Mouse (Mus musculus) gastrocnemius, postnatal 14 days (tissue): ENCODE data around the gene Lcn3. TPM values are rescaled to one million over a fixed set of nuclear protein-coding genes. Genes with fewer than 3 reads are reported as not detected.
"Not testable (repeated sequence)": the region's sequence is repeated elsewhere in the genome, so short reads cannot be mapped to it uniquely, and the experiment has no call there.

Source experiments
- DNase-seq: peaks from one replicate; pipeline ENCODE4 v3.0.0; 2021; ENCODE audit warnings: mixed read lengths
- intact Hi-C: fragments of 180-260 bp; cut with DNase I; formaldehyde crosslinking; loops from one replicate; pipeline ENCODE4 v1.15.1; 2025; ENCODE audit warnings: low total_unique reads
- total RNA-seq, 2 experiments: library from RNA; stranded (reverse); gene quantifications; 2 replicates each; pipeline ENCODE4 v1.2.3; 2021

Lcn3 gene
- total RNA-seq, 2 experiments from 2014 or later: not detected

DNA sequence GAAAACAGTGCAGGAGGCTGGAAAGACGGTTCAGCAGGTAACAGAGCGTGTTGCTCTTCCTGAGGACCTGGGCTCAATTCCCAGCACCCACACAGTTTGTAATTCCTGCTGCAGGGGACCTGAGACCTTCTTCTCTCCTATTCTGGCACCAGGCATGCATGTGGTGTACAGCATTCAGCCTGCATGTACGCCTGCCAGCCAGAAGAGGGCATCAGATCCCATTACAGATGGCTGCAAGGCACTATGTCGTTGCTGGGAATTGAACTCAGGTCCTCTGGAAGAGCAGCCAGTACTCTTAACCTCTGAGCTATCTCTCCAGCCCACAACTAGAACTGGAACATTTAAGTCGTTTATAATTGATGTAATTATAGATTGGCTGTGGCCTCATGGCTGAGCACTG is 48.0 kb downstream of the Lcn3 start:
- intact Hi-C loops: no loop called here

DNA sequence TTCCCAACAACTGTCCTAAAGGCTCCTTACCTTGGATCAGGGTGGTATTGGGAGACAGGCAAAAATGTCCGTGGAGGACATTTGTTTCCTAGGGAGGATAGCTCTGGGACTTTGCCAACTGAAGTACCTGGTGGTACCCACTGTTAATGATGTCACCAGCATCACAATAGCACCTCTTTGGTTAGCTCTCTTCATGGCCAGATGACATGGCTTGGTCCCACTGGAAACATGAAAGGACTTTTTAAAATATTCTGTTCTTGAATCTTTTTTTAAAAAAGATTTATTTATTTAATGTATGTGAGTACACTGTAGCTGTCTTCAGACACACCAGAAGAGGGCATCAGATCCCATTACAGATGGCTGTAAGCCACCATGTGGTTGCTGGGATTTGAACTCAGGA is 50.4 kb downstream of the Lcn3 start, which contains the start of gene Glt6d1:
Gene Glt6d1, minus strand, starts transcription at position 101 of the 400 bp plus-strand sequence.
- intact Hi-C loops, DNase-seq: not testable (repeated sequence)

More for the DNA sequence above, 48.0 kb downstream of the Lcn3 start:
- no peak for DNase-seq

Other genes with a start within 250 kb of the Lcn3 start
- gene Traf2, start 218.6 kb upstream of the Lcn3 start, total RNA-seq: 10 to 100 TPM in 1 of 2 experiments, 1 to 10 TPM in 1; 9.7 to 13.3 TPM
- 100 to 1,000 TPM; 164 to 173 TPM for gene Edf1, start 207.7 kb upstream of the Lcn3 start, total RNA-seq
- under 1 TPM; 0.68 to 0.80 TPM for gene Mamdc4, start 190.7 kb upstream of the Lcn3 start, total RNA-seq
- gene Phpt1, start 190.3 kb upstream of the Lcn3 start, total RNA-seq: 10 to 100 TPM; 42.6 to 44.8 TPM
- gene Ajm1, start 183.8 kb upstream of the Lcn3 start, total RNA-seq: under 1 TPM in 1 of 2 experiments, not detected in 1; 0.10 TPM
- 10 to 100 TPM; 39.5 to 41.0 TPM for gene Rabl6, start 157.0 kb upstream of the Lcn3 start, total RNA-seq
- gene Ccdc183, start 147.9 kb upstream of the Lcn3 start, total RNA-seq: not detected
- 10 to 100 TPM; 12.1 to 14.3 TPM for gene Tmem141, start 143.6 kb upstream of the Lcn3 start, total RNA-seq
- 1 to 10 TPM; 5.7 to 6.2 TPM for gene Fcna, start 137.5 kb upstream of the Lcn3 start, total RNA-seq
- gene Lcn8, start 112.4 kb upstream of the Lcn3 start, total RNA-seq: 10 to 100 TPM; 31.0 to 33.3 TPM
- not detected for gene Lcn5, start 107.6 kb upstream of the Lcn3 start, total RNA-seq
- gene Lcn6, start 88.8 kb upstream of the Lcn3 start, total RNA-seq: not detected
- gene Lcn10, start 82.8 kb upstream of the Lcn3 start, total RNA-seq: not detected
- not detected for gene Obp2a, start 65.5 kb upstream of the Lcn3 start, total RNA-seq
- 10 to 100 TPM; 10.9 to 15.5 TPM for gene Bmyc, start 58.8 kb upstream of the Lcn3 start, total RNA-seq
- not detected for gene Obp2b, start 28.6 kb upstream of the Lcn3 start, total RNA-seq
- gene Lcn11, start 11.4 kb downstream of the Lcn3 start, total RNA-seq: not detected
- gene Gm13539, start 16.7 kb downstream of the Lcn3 start, total RNA-seq: not detected
- not detected for gene Glt6d1, start 50.3 kb downstream of the Lcn3 start, total RNA-seq
- not detected for gene Lcn9, start 57.6 kb downstream of the Lcn3 start, total RNA-seq
- not detected for gene Sohlh1, start 81.7 kb downstream of the Lcn3 start, total RNA-seq
- under 1 TPM; 0.23 to 0.84 TPM for gene Kcnt1, start 98.2 kb downstream of the Lcn3 start, total RNA-seq
- 10 to 100 TPM; 24.9 to 27.4 TPM for gene Camsap1, start 217.7 kb downstream of the Lcn3 start, total RNA-seq